Mouse (Mus musculus) E14TG2a.4 (cell line): ENCODE results near the gene Cyp4a32.
A peak's percentile ranks its signal among the peaks of the same experiment; 100 is the strongest.
"Not testable (repeated sequence)": the region's sequence is repeated elsewhere in the genome, so short reads cannot be mapped to it uniquely, and the experiment has no call there.

Experiments used
- H3K27me3 ChIP-seq: 2 replicates; pipeline ENCODE4 v1.6.1; 2014; ENCODE audit warnings: low read length, control low read depth; ENCODE audit not compliant: insufficient read depth
- H3K36me3 ChIP-seq: 2 replicates; pipeline ENCODE4 v1.6.1; 2014; ENCODE audit warnings: low read length, control low read depth; ENCODE audit not compliant: insufficient read depth
- H3K4me1 ChIP-seq: replicated peaks from 2 replicates; pipeline ENCODE4 v1.6.1; 2014; ENCODE audit warnings: low read depth, low read length, control low read depth
- H3K4me3 ChIP-seq: replicated peaks from 2 replicates; pipeline ENCODE4 v1.5.1; 2014; ENCODE audit warnings: mild to moderate bottlenecking, low read length
- H3K9me3 ChIP-seq: 2 replicates; pipeline ENCODE4 v1.6.1; 2014; ENCODE audit warnings: low read length, control low read depth
- CTCF ChIP-seq: conservative IDR thresholded peaks from 2 replicates; pipeline ENCODE4 v1.5.1; 2014; ENCODE audit warnings: low read length
- NANOG ChIP-seq: IDR thresholded peaks from 2 replicates; pipeline ENCODE4 v1.6.1; 2014; ENCODE audit warnings: borderline replicate concordance, low read length, mixed read lengths
- POU5F1 ChIP-seq: IDR thresholded peaks from 2 replicates; pipeline ENCODE4 v1.6.1; 2014; ENCODE audit warnings: low read length, borderline replicate concordance

Gene Cyp4a32

DNA sequence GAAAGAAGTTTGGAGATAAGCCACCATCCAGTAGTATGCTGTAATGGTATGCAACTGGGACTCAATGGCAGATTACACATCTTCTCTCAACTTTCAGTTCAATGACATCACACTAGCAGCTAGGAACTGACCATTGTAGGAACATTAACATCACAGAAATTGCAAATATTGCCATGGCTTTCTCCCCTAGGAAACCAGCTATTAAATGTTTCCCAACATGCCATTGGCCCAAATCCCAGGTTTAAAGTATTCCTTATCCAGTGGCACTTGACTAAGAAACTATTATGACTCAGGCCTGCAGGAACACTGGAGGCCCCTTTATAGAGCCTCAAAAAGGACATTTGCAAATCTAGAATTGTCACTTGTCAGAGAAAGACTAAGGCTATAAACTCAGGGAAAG, 48.6 kb downstream of the Cyp4a32 start:
- H3K4me1 ChIP-seq: no peaks in the 10 kb centered on the region
- no peak for TF ChIP-seq NANOG
- TF ChIP-seq POU5F1: no peak
- no peak for TF ChIP-seq CTCF
- peaks cover 6% of the 10 kb centered on the region; the same call in 1 of the 2 replicates for H3K9me3 ChIP-seq
- H3K27me3 ChIP-seq: peaks cover 12% of the 10 kb centered on the region; the same call in 1 of the 2 replicates
- no peaks in the 10 kb centered on the region for H3K36me3 ChIP-seq
- H3K4me3 ChIP-seq: no peak overlapping the region

DNA sequence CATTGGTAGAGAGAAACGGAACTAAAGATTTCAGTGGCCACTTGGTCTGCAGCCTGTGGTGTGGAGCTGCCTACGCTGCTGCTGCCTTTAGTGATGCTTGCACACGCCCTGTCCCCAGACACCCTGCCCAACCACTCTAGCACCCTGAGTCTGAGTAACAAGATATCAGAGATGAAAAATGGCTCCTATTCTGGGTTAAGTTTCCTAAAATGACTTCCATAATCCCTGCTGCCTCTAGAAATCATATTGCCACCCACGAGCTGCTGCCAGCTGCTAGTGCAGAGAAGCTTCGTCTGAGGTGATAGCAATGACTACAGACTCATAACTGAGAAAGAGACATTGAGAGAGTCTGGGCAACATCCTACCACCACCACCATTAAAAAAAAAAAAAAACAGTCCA, 50.1 kb downstream of the Cyp4a32 start:
- no peaks in the 10 kb centered on the region for H3K4me1 ChIP-seq
- no peak overlapping the region for H3K4me3 ChIP-seq
- peaks cover 7% of the 10 kb centered on the region; the same call in 1 of the 2 replicates for H3K27me3 ChIP-seq
- TF ChIP-seq POU5F1: no peak
- no peak for TF ChIP-seq NANOG
- no peak for TF ChIP-seq CTCF
- no peaks in the 10 kb centered on the region for H3K36me3 ChIP-seq
- H3K9me3 ChIP-seq: peaks cover 10% of the 10 kb centered on the region; the same call in 1 of the 2 replicates

- not testable (repeated sequence) for H3K4me1 ChIP-seq, H3K9me3 ChIP-seq, H3K36me3 ChIP-seq, H3K4me3 ChIP-seq
- peaks cover 10% of the 10 kb centered on the region for H3K27me3 ChIP-seq
Observed at GRCm38 (mm10) chr4:115655841-115656534, 55.2 kb downstream of the Cyp4a32 start.

DNA sequence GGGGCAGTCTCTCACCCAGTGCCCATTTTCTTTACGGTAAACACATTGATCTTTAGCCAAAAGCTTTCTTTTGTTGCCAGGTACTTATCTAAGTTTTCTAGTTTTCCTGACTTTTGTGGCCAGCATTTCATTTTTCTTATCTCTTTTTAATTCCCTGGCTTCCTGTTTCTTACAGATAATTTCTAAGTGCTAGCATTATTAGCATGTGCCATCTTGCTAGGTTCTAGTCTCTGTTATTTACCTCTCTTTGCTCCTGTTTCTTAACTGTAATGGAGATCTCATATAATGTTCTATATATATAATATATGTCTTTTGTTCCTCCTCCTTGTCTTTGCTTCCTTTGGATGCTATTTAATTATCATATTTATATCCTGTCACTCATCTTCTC, 55.8 kb downstream of the Cyp4a32 start:
- not testable (repeated sequence) for H3K36me3 ChIP-seq, H3K4me1 ChIP-seq

GRCm38 (mm10) chr4:115657104-115657866, 56.5 kb downstream of the Cyp4a32 start:
- TF ChIP-seq NANOG (no peak), CTCF (no peak), POU5F1 (no peak)
- Histone ChIP-seq H3K9me3 (peaks cover 10% of the 10 kb centered on the region; the same call in 1 of the 2 replicates), H3K27me3 (peaks cover 10% of the 10 kb centered on the region), H3K36me3 (no peaks in the 10 kb centered on the region), H3K4me3 (peak overlapping the region; percentile 71), H3K4me1 (no peaks in the 10 kb centered on the region)

More for the DNA sequence above, 55.8 kb downstream of the Cyp4a32 start:
- H3K4me3 ChIP-seq, H3K9me3 ChIP-seq: not testable (repeated sequence)
- peaks cover 10% of the 10 kb centered on the region for H3K27me3 ChIP-seq

DNA sequence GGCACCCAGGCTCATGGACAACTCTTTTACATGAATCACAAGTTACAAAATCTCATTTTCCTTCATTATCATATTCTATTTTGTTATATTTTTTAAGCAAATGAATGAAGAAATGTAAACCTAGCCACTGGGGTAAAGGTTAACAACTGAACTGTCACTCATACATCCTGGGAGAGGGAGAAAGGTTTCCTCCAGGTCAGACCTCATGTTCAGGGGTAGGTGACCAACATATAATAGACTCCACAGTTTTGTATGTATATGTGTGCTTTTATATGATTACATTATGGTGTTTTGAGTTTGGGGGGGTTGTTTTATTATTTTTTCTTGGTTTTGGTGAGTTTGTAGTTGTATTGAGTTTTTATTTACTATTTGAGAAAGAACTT, 57.1 kb downstream of the Cyp4a32 start:
- peaks cover 15% of the 10 kb centered on the region for H3K9me3 ChIP-seq
- peaks cover 10% of the 10 kb centered on the region for H3K27me3 ChIP-seq
- no peaks in the 10 kb centered on the region for H3K36me3 ChIP-seq
- TF ChIP-seq NANOG (no peak), POU5F1 (no peak)
- no peaks in the 10 kb centered on the region for H3K4me1 ChIP-seq
- H3K4me3 ChIP-seq: no peak overlapping the region

GRCm38 (mm10) chr4:115659190-115659589, 58.4 kb downstream of the Cyp4a32 start:
- H3K27me3 ChIP-seq: peaks cover 10% of the 10 kb centered on the region
- TF ChIP-seq NANOG (no peak), POU5F1 (no peak), CTCF (no peak)
- H3K36me3 ChIP-seq: no peaks in the 10 kb centered on the region
- no peak overlapping the region for H3K4me3 ChIP-seq
- no peaks in the 10 kb centered on the region for H3K4me1 ChIP-seq
- peaks cover 17% of the 10 kb centered on the region for H3K9me3 ChIP-seq
